Mouse (Mus musculus) stomach, embryonic 14.5 days (tissue): ENCODE results near the gene Prr12. TPM values are rescaled to one million over a fixed set of nuclear protein-coding genes. Genes with fewer than 3 reads are reported as not detected.
"Not testable (repeated sequence)": the region's sequence is repeated elsewhere in the genome, so short reads cannot be mapped to it uniquely, and the experiment has no call there.

Experiments used
- ATAC-seq: fragments of 200-750 bp; cut with Nextera tagmentation; 2 replicates; pipeline ENCODE4 v1.8.0; 2017; ENCODE audit warnings: low read depth, moderate TSS enrichment; ENCODE audit not compliant: insufficient number of reproducible peaks, insufficient read depth, low FRiP score
- H3K27ac ChIP-seq: fragments of 300-500 bp; sonication (generic); 2 replicates; pipeline ENCODE4 v1.5.1; 2014; ENCODE audit warnings: mild to moderate bottlenecking, low read length, moderate library complexity, mixed read lengths
- H3K27me3 ChIP-seq: fragments of 300-500 bp; sonication (generic); 2 replicates; pipeline ENCODE4 v1.6.1; 2014; ENCODE audit warnings: low read length, control low read depth, mixed read lengths; ENCODE audit not compliant: control insufficient read depth, insufficient read depth
- H3K36me3 ChIP-seq: fragments of 300-500 bp; sonication (generic); 2 replicates; pipeline ENCODE4 v1.6.1; 2014; ENCODE audit warnings: mild to moderate bottlenecking, control low read depth, low read length, moderate library complexity, mixed read lengths; ENCODE audit not compliant: control insufficient read depth, insufficient read depth
- H3K4me1 ChIP-seq: fragments of 300-500 bp; sonication (generic); 2 replicates; pipeline ENCODE4 v1.6.1; 2014; ENCODE audit warnings: low read length, control low read depth, mixed read lengths; ENCODE audit not compliant: control insufficient read depth, insufficient read depth
- H3K4me2 ChIP-seq: fragments of 300-500 bp; sonication (generic); replicated peaks from 2 replicates; pipeline ENCODE4 v1.6.1; 2014; ENCODE audit warnings: low read depth, low read length, control low read depth
- H3K4me3 ChIP-seq: fragments of 300-500 bp; sonication (generic); 2 replicates; pipeline ENCODE4 v1.5.1; 2014; ENCODE audit warnings: low read depth, low read length, control low read depth
- H3K9ac ChIP-seq: fragments of 300-500 bp; sonication (generic); replicated peaks from 2 replicates; pipeline ENCODE4 v1.6.1; 2014; ENCODE audit warnings: low read depth, mild to moderate bottlenecking, control low read depth, low read length, moderate library complexity, mixed read lengths
- H3K9me3 ChIP-seq: fragments of 300-500 bp; sonication (generic); 2 replicates; pipeline ENCODE4 v1.6.1; 2016; ENCODE audit warnings: low read depth, low read length, control low read depth; ENCODE audit not compliant: control insufficient read depth
- WGBS: fragments of 180-500 bp; shearing (Covaris S2); extraction: QIAGEN DNeasy Blood & Tissue Kit; methylation state at CpG from one replicate; pipeline ENCODE4 v1.1.7; 2014; 5-methylcytosine and 5-hydroxymethylcytosine counted together
- polyA plus RNA-seq: library from polyadenylated mRNA; unstranded; fragments of >200 nt; fragmentation: Nextera tagmentation; extraction: Ambion mirVana; gene quantifications from 2 replicates; pipeline ENCODE4 v1.2.1, GENCODE M21; 2014

The Prr12 gene
- polyA plus RNA-seq: 13.7 and 17.8 TPM in 2 replicates

- peak within 1 kb of the TSS; percentile 97 for H3K4me2 ChIP-seq
- H3K9me3 ChIP-seq: no peaks in the 10 kb centered on the region
- H3K4me3 ChIP-seq: peak within 1 kb of the TSS; percentile 86
- ATAC-seq: no peak; the same call in 1 of the 2 replicates
- peak within 1 kb of the TSS; percentile 99 for H3K27ac ChIP-seq
- peaks cover 26% of the 10 kb centered on the region for H3K36me3 ChIP-seq
- 0% methylated on average over 2 of the region's 18 CpGs for WGBS
- H3K9ac ChIP-seq: peak within 1 kb of the TSS; percentile 81
- no peaks in the 10 kb centered on the region for H3K27me3 ChIP-seq
- H3K4me1 ChIP-seq: peaks cover 9% of the 10 kb centered on the region
Observed at GRCm38 (mm10) chr7:45052862-45053116, at the start of gene Prr12. TSS of gene Prr12 (minus strand) at chr7:45052881.

- Histone ChIP-seq H3K4me1 (peaks cover 26% of the 10 kb centered on the region), H3K4me2 (peak overlapping the region; percentile 53), H3K36me3 (no peaks in the 10 kb centered on the region), H3K9ac (no peak overlapping the region), H3K27ac (no peak overlapping the region; the same call in 1 of the 2 replicates), H3K4me3 (peak overlapping the region; percentile 32; the same call in 1 of the 2 replicates), H3K27me3 (no peaks in the 10 kb centered on the region), H3K9me3 (no peaks in the 10 kb centered on the region)
- 74% methylated on average over 11 of the region's 11 CpGs for WGBS
- ATAC-seq: no peak
Observed at GRCm38 (mm10) chr7:45102441-45102840, 49.8 kb upstream of the Prr12 start.

DNA sequence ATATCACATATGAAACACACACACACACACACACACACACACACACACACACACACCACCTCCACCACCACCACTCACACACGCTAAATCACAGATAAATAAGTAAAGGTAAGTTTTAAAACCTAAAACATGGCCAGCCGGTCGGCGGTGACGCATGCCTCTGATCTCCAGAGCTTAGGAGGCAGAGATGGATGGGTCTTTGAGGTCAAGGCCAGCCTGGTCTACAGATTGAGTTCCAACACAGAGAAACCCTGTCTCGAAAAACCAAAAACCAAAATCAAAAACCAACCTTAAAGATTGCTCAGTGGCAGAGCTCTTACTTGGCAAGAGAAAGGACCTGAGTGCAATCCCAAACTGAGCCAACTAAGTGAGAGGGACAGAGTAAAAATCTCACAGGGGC, 47.4 kb upstream of the Prr12 start:
- Histone ChIP-seq H3K9ac (no peak overlapping the region), H3K4me2 (no peak overlapping the region), H3K36me3 (no peaks in the 10 kb centered on the region), H3K4me3 (no peak overlapping the region), H3K4me1 (peaks cover 26% of the 10 kb centered on the region), H3K27ac (no peak overlapping the region), H3K9me3 (no peaks in the 10 kb centered on the region), H3K27me3 (no peaks in the 10 kb centered on the region)
- no peak for ATAC-seq
- WGBS: 67% methylated on average over 6 of the region's 6 CpGs

- ATAC-seq: no peak
Observed at GRCm38 (mm10) chr7:45098541-45099240, 46.0 kb upstream of the Prr12 start.

DNA sequence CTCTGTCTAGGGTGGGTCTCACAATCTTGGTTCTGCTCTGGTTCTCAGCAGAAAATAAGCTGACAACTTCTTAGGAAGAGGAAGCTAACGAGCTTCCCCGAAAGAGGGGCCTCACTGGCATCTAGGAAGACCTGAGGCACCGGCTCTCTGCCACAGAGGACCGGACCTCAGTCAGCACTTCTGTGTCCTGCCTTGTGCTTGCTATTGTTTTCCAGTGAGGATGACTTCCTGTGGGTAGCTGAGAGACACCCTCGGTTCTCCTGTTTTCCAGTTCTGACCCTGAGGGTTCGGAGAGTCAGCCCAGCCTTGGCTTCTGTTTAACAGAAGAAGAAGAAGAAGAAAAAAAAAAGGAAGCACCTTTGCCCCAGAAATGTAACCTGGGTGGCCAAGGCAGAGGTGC, 44.8 kb upstream of the Prr12 start:
- Histone ChIP-seq H3K4me3 (no peak overlapping the region), H3K36me3 (no peaks in the 10 kb centered on the region), H3K9ac (no peak overlapping the region), H3K27me3 (no peaks in the 10 kb centered on the region), H3K4me1 (peaks cover 10% of the 10 kb centered on the region; the same call in 1 of the 2 replicates), H3K4me2 (no peak overlapping the region), H3K27ac (no peak overlapping the region; the same call in 1 of the 2 replicates), H3K9me3 (no peaks in the 10 kb centered on the region)
- WGBS: 57% methylated on average over 6 of the region's 6 CpGs
- no peak for ATAC-seq

More at GRCm38 (mm10) chr7:45098541-45099240, 46.0 kb upstream of the Prr12 start:
- Histone ChIP-seq H3K9me3 (no peaks in the 10 kb centered on the region), H3K27ac (no peak overlapping the region), H3K4me2 (no peak overlapping the region), H3K36me3 (no peaks in the 10 kb centered on the region), H3K27me3 (no peaks in the 10 kb centered on the region), H3K4me3 (no peak overlapping the region), H3K4me1 (peaks cover 18% of the 10 kb centered on the region), H3K9ac (no peak overlapping the region)
- WGBS: 87% methylated on average over 8 of the region's 8 CpGs

DNA sequence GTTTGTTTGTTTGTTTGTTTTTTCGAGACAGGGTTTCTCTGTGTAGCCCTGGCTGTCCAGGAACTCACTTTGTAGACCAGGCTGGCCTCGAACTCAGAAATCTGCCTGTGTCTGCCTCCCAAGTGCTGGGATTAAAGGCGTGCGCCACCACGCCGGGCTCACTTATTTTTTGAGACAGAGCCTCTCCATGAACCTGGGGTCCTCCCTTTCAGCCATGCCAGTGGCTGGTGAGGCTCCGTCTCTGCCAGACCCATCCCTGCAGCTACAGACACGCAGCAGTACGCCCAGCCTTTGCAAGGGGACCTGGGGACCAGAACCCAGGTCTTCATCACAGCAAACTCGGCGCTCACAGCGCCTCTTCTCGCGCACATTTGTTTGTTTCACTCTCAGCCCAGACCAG, 43.3 kb upstream of the Prr12 start:
- not testable (repeated sequence) for H3K9ac ChIP-seq, H3K4me3 ChIP-seq, H3K36me3 ChIP-seq, H3K9me3 ChIP-seq, H3K27ac ChIP-seq, H3K4me1 ChIP-seq, H3K4me2 ChIP-seq, ATAC-seq, H3K27me3 ChIP-seq
- WGBS: 95% methylated on average over 14 of the region's 14 CpGs

DNA sequence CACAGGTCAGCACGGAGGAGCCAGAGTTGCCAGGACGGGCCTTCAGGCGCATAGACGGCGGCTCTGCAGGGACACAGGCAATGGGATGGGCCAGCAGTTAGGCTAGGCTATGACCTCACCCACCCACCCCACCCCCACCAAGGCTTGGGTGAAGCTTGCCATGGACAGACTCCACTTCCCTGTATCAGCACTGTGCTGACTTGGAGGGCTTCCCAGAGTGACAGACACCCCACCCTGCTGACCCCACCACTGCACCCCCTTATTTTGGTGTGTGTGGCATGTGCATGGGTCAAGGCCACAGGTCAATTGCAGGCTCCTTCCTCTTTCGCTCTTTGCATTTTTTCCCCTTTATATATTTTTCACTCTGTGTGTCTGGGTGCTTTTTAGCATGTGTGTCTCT, 42.7 kb upstream of the Prr12 start:
- no peaks in the 10 kb centered on the region for H3K36me3 ChIP-seq
- 84% methylated on average over 6 of the region's 6 CpGs for WGBS

GRCm38 (mm10) chr7:45094121-45094520, 41.4 kb upstream of the Prr12 start:
- Histone ChIP-seq H3K27me3 (no peaks in the 10 kb centered on the region), H3K4me3 (no peak overlapping the region), H3K9me3 (no peaks in the 10 kb centered on the region), H3K4me1 (peaks cover 7% of the 10 kb centered on the region; the same call in 1 of the 2 replicates), H3K27ac (no peak overlapping the region), H3K36me3 (no peaks in the 10 kb centered on the region), H3K4me2 (no peak overlapping the region), H3K9ac (no peak overlapping the region)
- 26% methylated on average over 7 of the region's 7 CpGs for WGBS
- ATAC-seq: no peak

More for the DNA sequence above, 42.7 kb upstream of the Prr12 start:
- Histone ChIP-seq H3K9ac (no peak overlapping the region), H3K4me3 (no peak overlapping the region), H3K27ac (no peak overlapping the region), H3K9me3 (no peaks in the 10 kb centered on the region), H3K27me3 (no peaks in the 10 kb centered on the region), H3K4me2 (no peak overlapping the region), H3K4me1 (peaks cover 4% of the 10 kb centered on the region; the same call in 1 of the 2 replicates)
- no peak for ATAC-seq

GRCm38 (mm10) chr7:45093516-45093905, 40.8 kb upstream of the Prr12 start:
- Histone ChIP-seq H3K4me3 (no peak overlapping the region), H3K4me1 (peaks cover 7% of the 10 kb centered on the region; the same call in 1 of the 2 replicates), H3K27ac (peak overlapping the region; percentile 83; the same call in 1 of the 2 replicates), H3K4me2 (no peak overlapping the region), H3K9me3 (no peaks in the 10 kb centered on the region), H3K9ac (no peak overlapping the region), H3K27me3 (no peaks in the 10 kb centered on the region), H3K36me3 (peaks cover 3% of the 10 kb centered on the region; the same call in 1 of the 2 replicates)
- WGBS: 29% methylated on average over 18 of the region's 18 CpGs
- ATAC-seq: no peak
